Mouse (Mus musculus) bone marrow, adult 2 months (tissue): ENCODE data around the gene Arhgap6.

Experiments used
- CTCF ChIP-seq: fragments of 200-500 bp; IDR thresholded peaks from 2 replicates; pipeline ENCODE4 v1.5.1; 2011; ENCODE audit warnings: low read length, control low read depth; ENCODE audit not compliant: control insufficient read depth, insufficient read depth
- POLR2A ChIP-seq: fragments of 200-500 bp; IDR thresholded peaks from 2 replicates; pipeline ENCODE4 v1.6.1; 2011; ENCODE audit warnings: low read depth, mild to moderate bottlenecking, control low read depth, low read length, borderline replicate concordance; ENCODE audit not compliant: control insufficient read depth

GRCm38 (mm10) chrX:169047595-169047994 is 252.7 kb downstream of the Arhgap6 start:
- TF ChIP-seq CTCF (no peak), POLR2A (no peak)
